Comparison of ENCODE assay signal across 8 mouse cellular contexts in genomic region chr7:132811716-132812618, GRCm38 (mm10). TPM values are rescaled to one million over a fixed set of nuclear protein-coding genes. Genes with fewer than 3 reads are reported as not detected.
DNase-seq lines count a peak whose midpoint lies in the region; ATAC-seq and TF ChIP-seq lines count a peak whose summit lies in the region.

No protein-coding gene starts in this region.

- H3K4me2 ChIP-seq in CH12.LX (ENCODE audit: insufficient read depth, low read depth, poor library complexity, severe bottlenecking) = peak overlapping the region; percentile 96
- H3K4me2 ChIP-seq in heart, embryonic 16.5 days (ENCODE audit: low read depth, low read length) = peak overlapping the region; percentile 94

- in situ Hi-C loops in CH12.LX (cut with MboI; ENCODE audit: low pct_ligation_motif_present, low pct_unique_long_range_greater_than_20kb, low sequenced_read_pairs) = no loop called here

- peak; percentile 78; the same call in 1 of the 2 replicates for TF ChIP-seq EP300 in CH12.LX (IDR thresholded peaks at IDR 0.05; ENCODE audit: low read length)

- peak overlapping the region; percentile 65 to 82 (median 81) for H3K4me3 ChIP-seq in CH12.LX (replicated peaks in 1 of 3; ENCODE audit: low read depth in 2 of 3, low read length in 2 of 3, poor library complexity in 1 of 3)
- peak overlapping the region; percentile 73 for H3K4me3 ChIP-seq in cortical plate, adult 2 months (ENCODE audit: insufficient read depth, low read length)
- peak overlapping the region; percentile 66 for H3K4me3 ChIP-seq in heart, embryonic 16.5 days (ENCODE audit: low read length)
- H3K4me3 ChIP-seq in liver, adult 2 months (ENCODE audit: insufficient read depth, low read depth, low read length) = peak overlapping the region; percentile 77

- peaks cover 2 to 3% of the 10 kb centered on the region in 2 experiments for H3K36me3 ChIP-seq in CH12.LX (replicated peaks in 1 of 2; ENCODE audit: control insufficient read depth in 1 of 2, insufficient read depth in 1 of 2, low read length in 1 of 2)
- H3K36me3 ChIP-seq in heart, embryonic 16.5 days (ENCODE audit: control insufficient read depth, insufficient read depth) = no peaks in the 10 kb centered on the region
- H3K36me3 ChIP-seq in liver, adult 2 months (ENCODE audit: control insufficient read depth, insufficient read depth, low read length) = no peaks in the 10 kb centered on the region

- peaks cover 10 to 71% of the 10 kb centered on the region in 2 experiments for H3K4me1 ChIP-seq in CH12.LX (ENCODE audit: control insufficient read depth in 1 of 2, insufficient read depth in 2 of 2)
- H3K4me1 ChIP-seq in cortical plate, adult 2 months (ENCODE audit: control insufficient read depth, insufficient read depth, low read length) = peaks cover 12% of the 10 kb centered on the region
- H3K4me1 ChIP-seq in heart, embryonic 16.5 days (ENCODE audit: control insufficient read depth, insufficient read depth, low read length) = peaks cover 57% of the 10 kb centered on the region
- H3K4me1 ChIP-seq in liver, adult 2 months (ENCODE audit: control insufficient read depth, insufficient read depth, low read length) = peaks cover 5% of the 10 kb centered on the region; the same call in 1 of the 2 replicates

- DNase-seq in cerebellum, adult 11-12 months = peak; percentile 65
- no peak for DNase-seq in cerebellum, postnatal 4 days (ENCODE audit: low spot score in 2 of 2)
- DNase-seq in CH12.LX (ENCODE audit: extremely low read depth) = peak; percentile 75
- DNase-seq in liver, adult 2 months (ENCODE audit: extremely low read depth, low read depth, low spot score) = no peak
- DNase-seq in neural tube, embryonic 10.5 days (ENCODE audit: extremely low spot score, low spot score) = peak; percentile 59

- no peak; the same call in 1 of the 2 replicates for TF ChIP-seq RAD21 in CH12.LX (IDR thresholded peaks at IDR 0.05; ENCODE audit: low read depth, low read length)

- no peak for TF ChIP-seq CTCF in CH12.LX (conservative IDR thresholded peaks at IDR 0.05 in 1 of 2, IDR thresholded peaks at IDR 0.05 in 1 of 2; ENCODE audit: low read depth in 2 of 2, low read length in 2 of 2)
- TF ChIP-seq CTCF in cortical plate, adult 2 months (IDR thresholded peaks at IDR 0.05; ENCODE audit: extremely low read depth, insufficient read depth, low read length) = no peak
- TF ChIP-seq CTCF in liver, adult 2 months (IDR thresholded peaks at IDR 0.05; ENCODE audit: low read depth, low read length) = no peak

- ATAC-seq in heart, embryonic 16.5 days (replicated peaks; ENCODE audit: extremely low read depth, insufficient read depth, low FRiP score) = no peak
- ATAC-seq in monocyte, adult 5-6 weeks (replicated peaks; ENCODE audit: insufficient number of reproducible peaks, low FRiP score, low TSS enrichment, poor library complexity, severe bottlenecking) = no peak

- 13% methylated on average over 23 of the region's 23 CpGs for WGBS in heart, embryonic 16.5 days
- 23% methylated on average over 23 of the region's 23 CpGs for WGBS in liver, adult 2 months

- no peak; the same call in 1 of the 2 replicates for TF ChIP-seq POLR2A in CH12.LX (IDR thresholded peaks at IDR 0.05; ENCODE audit: low read depth, low read length)
- no peak for TF ChIP-seq POLR2A in cortical plate, adult 2 months (IDR thresholded peaks at IDR 0.05; ENCODE audit: extremely low read depth, insufficient read depth, low read length)
- TF ChIP-seq POLR2A in liver, adult 2 months (IDR thresholded peaks at IDR 0.05; ENCODE audit: extremely low read depth, insufficient read depth, low read length) = no peak

- peaks cover 54% of the 10 kb centered on the region for H3K79me2 ChIP-seq in CH12.LX (replicated peaks; ENCODE audit: control insufficient read depth, extremely low read depth, insufficient read depth, poor library complexity, severe bottlenecking)
- H3K79me2 ChIP-seq in liver, adult 2 months (ENCODE audit: control insufficient read depth, insufficient read depth, low read length) = peaks cover 7% of the 10 kb centered on the region; the same call in 1 of the 2 replicates

- H3K27ac ChIP-seq in CH12.LX (ENCODE audit: insufficient read depth, low read depth) = peak overlapping the region; percentile 71
- peak overlapping the region; percentile 93 for H3K27ac ChIP-seq in cortical plate, adult 2 months (ENCODE audit: insufficient read depth, low read length)
- H3K27ac ChIP-seq in heart, embryonic 16.5 days (ENCODE audit: low read length) = peak overlapping the region; percentile 96
- H3K27ac ChIP-seq in liver, adult 2 months (replicated peaks; ENCODE audit: insufficient read depth, low read depth, low read length) = peak overlapping the region; percentile 61

- H3K9me3 ChIP-seq in CH12.LX (replicated peaks; ENCODE audit: low read length) = no peaks in the 10 kb centered on the region
- H3K9me3 ChIP-seq in heart, embryonic 16.5 days (replicated peaks; ENCODE audit: control insufficient read depth, low read length) = no peaks in the 10 kb centered on the region

- H3K27me3 ChIP-seq in CH12.LX (replicated peaks) = no peaks in the 10 kb centered on the region
- no peaks in the 10 kb centered on the region for H3K27me3 ChIP-seq in heart, embryonic 16.5 days (ENCODE audit: control insufficient read depth, insufficient read depth, low read length)
- H3K27me3 ChIP-seq in liver, adult 2 months (ENCODE audit: control insufficient read depth, insufficient read depth, low read length) = no peaks in the 10 kb centered on the region

- dilution Hi-C loops in CH12.LX (cut with MboI; ENCODE audit: extremely low pct_ligation_motif_present, extremely low pct_unique_long_range_greater_than_20kb, low sequenced_read_pairs) = no loop called here

- peak overlapping the region; percentile 82 for H3K9ac ChIP-seq in CH12.LX (ENCODE audit: insufficient read depth, low read depth)
- peak overlapping the region; percentile 91 for H3K9ac ChIP-seq in heart, embryonic 16.5 days (ENCODE audit: low read length)
- peak overlapping the region; percentile 79 for H3K9ac ChIP-seq in liver, adult 2 months (ENCODE audit: low read depth, low read length)

TF ChIP-seq in CH12.LX, 34 proteins besides CTCF, POLR2A, EP300 and RAD21 (continues in another document):
- TF ChIP-seq MAFK (IDR thresholded peaks at IDR 0.05; ENCODE audit: insufficient replicate concordance, low read length) (peak; percentile 50; the same call in 1 of the 2 replicates), RCOR1 (conservative IDR thresholded peaks at IDR 0.05; ENCODE audit: low read depth, low read length) (peak; percentile 79; the same call in 1 of the 2 replicates), ZKSCAN1 (IDR thresholded peaks at IDR 0.05; ENCODE audit: borderline replicate concordance, low read depth, low read length) (no peak), NELFE (IDR thresholded peaks at IDR 0.05; ENCODE audit: low read depth, low read length) (peak; percentile 40; the same call in 1 of the 2 replicates), USF2 (conservative IDR thresholded peaks at IDR 0.05; ENCODE audit: low read depth, low read length) (no peak), NRF1 (IDR thresholded peaks at IDR 0.05; ENCODE audit: low read depth, low read length) (peak; percentile 77), ZNF384 (IDR thresholded peaks at IDR 0.05; ENCODE audit: low read depth, low read length) (0 out of 2 replicates have a peak, but pooled peaks have one; percentile 8), USF1 (IDR thresholded peaks at IDR 0.05; ENCODE audit: low read depth, low read length) (no peak), POLR2AphosphoS2 (IDR thresholded peaks at IDR 0.05; ENCODE audit: low read depth, low read length) (no peak), PAX5 (IDR thresholded peaks at IDR 0.05; ENCODE audit: low read length) (no peak), MXI1 (IDR thresholded peaks at IDR 0.05; ENCODE audit: low read depth, low read length) (peak; percentile 71), JUN (IDR thresholded peaks at IDR 0.05; ENCODE audit: insufficient read depth, low read depth, low read length) (no peak), BHLHE40 (IDR thresholded peaks at IDR 0.05; ENCODE audit: low read depth, low read length) (peak; percentile 99), TCF12 (IDR thresholded peaks at IDR 0.05; ENCODE audit: low read depth, low read length) (peak; percentile 59; the same call in 1 of the 2 replicates), MYC (IDR thresholded peaks at IDR 0.05; ENCODE audit: low read depth, low read length) (peak; percentile 67; the same call in 1 of the 2 replicates), HCFC1 (IDR thresholded peaks at IDR 0.05; ENCODE audit: low read depth, low read length) (peak; percentile 27; the same call in 1 of the 2 replicates), E2F4 (IDR thresholded peaks at IDR 0.05; ENCODE audit: insufficient replicate concordance, low read depth, low read length) (no peak), MEF2A (IDR thresholded peaks at IDR 0.05; ENCODE audit: borderline replicate concordance, low read depth, low read length) (peak; percentile 50; the same call in 1 of the 2 replicates)

RNA-seq across cellular contexts. Expression of gene Fam53b, which starts 1.7 kb away (rescaled TPM):
- total RNA-seq in CH12.LX (2012; rRNA removed) = 21.8 and 22.1 TPM in 2 replicates
- 14.4 and 15.6 TPM in 2 replicates for total RNA-seq in CH12.LX (2014; rRNA removed)
- polyA plus RNA-seq in CH12.LX (2012; ENCODE audit: insufficient read length, low read depth) = 25.0 and 30.9 TPM in 2 replicates
- 21.4 and 21.9 TPM in 2 replicates for polyA plus RNA-seq in cortical plate, adult 2 months (2012; rRNA removed)
- polyA plus RNA-seq in heart, embryonic 16.5 days (2015; fragmentation: Nextera tagmentation; extraction: Ambion mirVana) = 16.4 and 21.8 TPM in 2 replicates
- total RNA-seq in liver, adult 2 months (2014; rRNA removed) = 4.3 and 7.6 TPM in 2 replicates
- polyA plus RNA-seq in liver, adult 2 months (2012; rRNA removed) = 9.1 and 9.9 TPM in 2 replicates
- 15.8 to 51.1 TPM (median 20.4 TPM) in 3 replicates for total RNA-seq in monocyte, adult 5-6 weeks (2017)

RNA-seq across cellular contexts. Expression of gene Eef1akmt2, which starts 40.5 kb away (rescaled TPM):
- total RNA-seq in CH12.LX (2012; rRNA removed) (31.4 and 34.3 TPM in 2 replicates), CH12.LX (2014; rRNA removed) (87.2 and 94.8 TPM in 2 replicates)
- polyA plus RNA-seq in CH12.LX (2012; ENCODE audit: insufficient read length, low read depth) = 35.9 and 39.8 TPM in 2 replicates
- polyA plus RNA-seq in cortical plate, adult 2 months (2012; rRNA removed) = 34.7 and 36.9 TPM in 2 replicates
- polyA plus RNA-seq in heart, embryonic 16.5 days (2015; fragmentation: Nextera tagmentation; extraction: Ambion mirVana) = 35.1 and 43.0 TPM in 2 replicates
- total RNA-seq in liver, adult 2 months (2014; rRNA removed) = 16.4 and 21.8 TPM in 2 replicates
- polyA plus RNA-seq in liver, adult 2 months (2012; rRNA removed) = 3.4 and 5.4 TPM in 2 replicates
- total RNA-seq in monocyte, adult 5-6 weeks (2017) = 51.1 to 55.5 TPM (median 53.4 TPM) in 3 replicates

RNA-seq across cellular contexts. Expression of gene Abraxas2, which starts 47.1 kb away (rescaled TPM):
- total RNA-seq in CH12.LX (2012; rRNA removed) = 20.5 and 21.3 TPM in 2 replicates
- 26.7 and 28.4 TPM in 2 replicates for total RNA-seq in CH12.LX (2014; rRNA removed)
- polyA plus RNA-seq in CH12.LX (2012; ENCODE audit: insufficient read length, low read depth) = 20.1 and 20.3 TPM in 2 replicates
- 24.0 and 25.1 TPM in 2 replicates for polyA plus RNA-seq in cortical plate, adult 2 months (2012; rRNA removed)
- 26.0 and 30.0 TPM in 2 replicates for polyA plus RNA-seq in heart, embryonic 16.5 days (2015; fragmentation: Nextera tagmentation; extraction: Ambion mirVana)
- total RNA-seq in liver, adult 2 months (2014; rRNA removed) = 23.7 and 26.0 TPM in 2 replicates
- 7.9 and 8.5 TPM in 2 replicates for polyA plus RNA-seq in liver, adult 2 months (2012; rRNA removed)
- 47.0 to 82.9 TPM (median 61.5 TPM) in 3 replicates for total RNA-seq in monocyte, adult 5-6 weeks (2017)

Comparison
In these comparisons a context has a peak if more than half of its experiments do, and no peak if none do; other contexts are left out.
1. DNase-seq: peak in cerebellum, adult 11-12 months (single experiment), CH12.LX (single experiment) and neural tube, embryonic 10.5 days (single experiment); none in cerebellum, postnatal 4 days (0 of 2) and liver, adult 2 months (single experiment).
2. Peak in every context shown above with its lines, with median percentiles within 50 percentile points of each other: H3K27ac ChIP-seq, H3K4me3 ChIP-seq and H3K9ac ChIP-seq.